Mouse (Mus musculus) CH12.LX (cell line): Measurements from ENCODE around the gene Klhl8. TPM values are rescaled to one million over a fixed set of nuclear protein-coding genes. Genes with fewer than 3 reads are reported as not detected.
A peak's percentile ranks its signal among the peaks of the same experiment; 100 is the strongest.

Experiments
- DNase-seq: peaks from one replicate; pipeline ENCODE4 v3.0.0-alpha.2; 2013; ENCODE audit errors: extremely low read depth
- H3K27ac ChIP-seq: 2 replicates; pipeline ENCODE4 v1.5.1; 2012; ENCODE audit warnings: low read depth, mild to moderate bottlenecking, control low read depth, moderate library complexity; ENCODE audit not compliant: insufficient read depth
- H3K27me3 ChIP-seq: replicated peaks from 2 replicates; pipeline ENCODE3; 2012; ENCODE audit warnings: inconsistent platforms
- H3K36me3 ChIP-seq, 2 experiments: replicated peaks in 1 of 2; 2 replicates each; pipeline versions ENCODE3 to v1.6.1; 2012; ENCODE audit warnings: inconsistent platforms in 1 of 2, low read length in 1 of 2, mild to moderate bottlenecking in 1 of 2, mixed read lengths in 1 of 2, moderate library complexity in 1 of 2; ENCODE audit not compliant: control insufficient read depth in 1 of 2, insufficient read depth in 1 of 2
- H3K4me1 ChIP-seq, 2 experiments: 2 replicates each; pipeline ENCODE4 v1.6.1; 2012; ENCODE audit warnings: inconsistent platforms in 1 of 2, moderate library complexity in 1 of 2; ENCODE audit not compliant: insufficient read depth in 2 of 2, control insufficient read depth in 1 of 2
- H3K4me2 ChIP-seq: 2 replicates; pipeline ENCODE4 v1.6.1; 2012; ENCODE audit warnings: low read depth, mild to moderate bottlenecking, control low read depth; ENCODE audit not compliant: poor library complexity, insufficient read depth, severe bottlenecking
- H3K4me3 ChIP-seq, 3 experiments: fragments of 150-350 bp in 1 of 3; sonication (generic) in 1 of 3; replicated peaks in 1 of 3; 2 replicates each; pipeline versions ENCODE3 to v1.5.1; 2011 to 2012; ENCODE audit warnings: low read depth in 2 of 3, low read length in 2 of 3, mild to moderate bottlenecking in 2 of 3, moderate library complexity in 2 of 3, control low read depth in 1 of 3, improper control_type of control experiment in 1 of 3, inconsistent platforms in 1 of 3, mixed read lengths in 1 of 3; ENCODE audit not compliant: poor library complexity in 1 of 3
- H3K79me2 ChIP-seq: replicated peaks from 2 replicates; pipeline ENCODE4 v1.6.1; 2012; ENCODE audit warnings: mild to moderate bottlenecking, moderate library complexity; ENCODE audit not compliant: control insufficient read depth, poor library complexity, insufficient read depth, severe bottlenecking; ENCODE audit errors: extremely low read depth
- H3K9ac ChIP-seq: 2 replicates; pipeline ENCODE4 v1.6.1; 2012; ENCODE audit warnings: low read depth, mild to moderate bottlenecking, control low read depth, moderate library complexity; ENCODE audit not compliant: insufficient read depth
- H3K9me3 ChIP-seq: replicated peaks from 2 replicates; pipeline ENCODE3; 2012; ENCODE audit warnings: low read length, inconsistent platforms, mixed read lengths
- BHLHE40 ChIP-seq: IDR thresholded peaks from 2 replicates; pipeline ENCODE4 v1.6.1; 2011; ENCODE audit warnings: mild to moderate bottlenecking, low read depth, low read length, improper control_type of control experiment
- CHD1 ChIP-seq: IDR thresholded peaks from 2 replicates; pipeline ENCODE4 v1.6.1; 2012; ENCODE audit warnings: low read depth, low read length, improper control_type of control experiment, inconsistent platforms
- CHD2 ChIP-seq: IDR thresholded peaks from 2 replicates; pipeline ENCODE4 v1.6.1; 2011; ENCODE audit warnings: low read length, improper control_type of control experiment
- CTCF ChIP-seq, 2 experiments: IDR thresholded peaks in 1 of 2; conservative IDR thresholded peaks in 1 of 2; 2 replicates each; pipeline ENCODE4 v1.5.1; 2011 to 2012; ENCODE audit warnings: low read depth in 2 of 2, low read length in 2 of 2, improper control_type of control experiment in 1 of 2, inconsistent platforms in 1 of 2, mild to moderate bottlenecking in 1 of 2, moderate library complexity in 1 of 2
- E2F4 ChIP-seq: IDR thresholded peaks from 2 replicates; pipeline ENCODE4 v1.6.1; 2011; ENCODE audit warnings: low read depth, low read length, improper control_type of control experiment; ENCODE audit not compliant: insufficient replicate concordance
- ELF1 ChIP-seq: IDR thresholded peaks from 2 replicates; pipeline ENCODE4 v1.6.1; 2014; ENCODE audit warnings: low read depth, mild to moderate bottlenecking, inconsistent platforms, low read length, improper control_type of control experiment
- EP300 ChIP-seq: IDR thresholded peaks from 2 replicates; pipeline ENCODE4 v1.6.1; 2011; ENCODE audit warnings: low read length, improper control_type of control experiment
- ETS1 ChIP-seq: conservative IDR thresholded peaks from 2 replicates; pipeline ENCODE4 v1.6.1; 2012; ENCODE audit warnings: low read depth, mild to moderate bottlenecking, inconsistent platforms, low read length, improper control_type of control experiment, moderate library complexity
- GABPA ChIP-seq: IDR thresholded peaks from 2 replicates; pipeline ENCODE4 v1.6.1; 2012; ENCODE audit warnings: low read depth, low read length, improper control_type of control experiment, inconsistent platforms; ENCODE audit not compliant: insufficient replicate concordance
- HCFC1 ChIP-seq: IDR thresholded peaks from 2 replicates; pipeline ENCODE4 v1.6.1; 2012; ENCODE audit warnings: low read depth, mild to moderate bottlenecking, inconsistent platforms, low read length, improper control_type of control experiment
- IRF4 ChIP-seq: IDR thresholded peaks from 2 replicates; pipeline ENCODE4 v1.6.1; 2014; ENCODE audit warnings: low read depth, mild to moderate bottlenecking, inconsistent platforms, low read length, improper control_type of control experiment
- JUN ChIP-seq: IDR thresholded peaks from 2 replicates; pipeline ENCODE4 v1.6.1; 2011; ENCODE audit warnings: low read depth, mild to moderate bottlenecking, low read length, improper control_type of control experiment, moderate library complexity; ENCODE audit not compliant: insufficient read depth
- JUND ChIP-seq: conservative IDR thresholded peaks from 2 replicates; pipeline ENCODE4 v1.6.1; 2011; ENCODE audit warnings: low read depth, low read length, improper control_type of control experiment
- KAT2A ChIP-seq: IDR thresholded peaks from 2 replicates; pipeline ENCODE4 v1.6.1; 2012; ENCODE audit warnings: low read length, improper control_type of control experiment, inconsistent platforms; ENCODE audit not compliant: insufficient replicate concordance
- MAFK ChIP-seq: IDR thresholded peaks from 2 replicates; pipeline ENCODE4 v1.6.1; 2011; ENCODE audit warnings: low read length, improper control_type of control experiment; ENCODE audit not compliant: insufficient replicate concordance
- MEF2A ChIP-seq: IDR thresholded peaks from 2 replicates; pipeline ENCODE4 v1.6.1; 2014; ENCODE audit warnings: low read depth, mild to moderate bottlenecking, inconsistent platforms, low read length, improper control_type of control experiment, borderline replicate concordance
- MXI1 ChIP-seq: IDR thresholded peaks from 2 replicates; pipeline ENCODE4 v1.6.1; 2011; ENCODE audit warnings: mild to moderate bottlenecking, low read depth, low read length, improper control_type of control experiment
- MYC ChIP-seq: IDR thresholded peaks from 2 replicates; pipeline ENCODE4 v1.6.1; 2011; ENCODE audit warnings: low read depth, mild to moderate bottlenecking, improper control_type of control experiment, low read length
- NRF1 ChIP-seq: IDR thresholded peaks from 2 replicates; pipeline ENCODE4 v1.6.1; 2014; ENCODE audit warnings: low read depth, mild to moderate bottlenecking, inconsistent platforms, low read length, improper control_type of control experiment, moderate library complexity
- PAX5 ChIP-seq: IDR thresholded peaks from 2 replicates; pipeline ENCODE4 v1.6.1; 2012; ENCODE audit warnings: low read length, inconsistent platforms, mixed read lengths
- POLR2AphosphoS2 ChIP-seq: IDR thresholded peaks from 2 replicates; pipeline ENCODE4 v1.6.1; 2011; ENCODE audit warnings: low read depth, low read length, improper control_type of control experiment
- RAD21 ChIP-seq: IDR thresholded peaks from 2 replicates; pipeline ENCODE4 v1.6.1; 2011; ENCODE audit warnings: low read depth, mild to moderate bottlenecking, low read length, improper control_type of control experiment, moderate library complexity
- SIN3A ChIP-seq: IDR thresholded peaks from 2 replicates; pipeline ENCODE4 v1.6.1; 2012; ENCODE audit warnings: low read length, improper control_type of control experiment, inconsistent platforms
- SMC3 ChIP-seq: IDR thresholded peaks from 2 replicates; pipeline ENCODE4 v1.6.1; 2011; ENCODE audit warnings: low read depth, low read length, improper control_type of control experiment
- TCF12 ChIP-seq: IDR thresholded peaks from 2 replicates; pipeline ENCODE4 v1.6.1; 2014; ENCODE audit warnings: low read depth, mild to moderate bottlenecking, inconsistent platforms, low read length, improper control_type of control experiment
- UBTF ChIP-seq: IDR thresholded peaks from 2 replicates; pipeline ENCODE4 v1.6.1; 2012; ENCODE audit warnings: low read depth, mild to moderate bottlenecking, inconsistent platforms, low read length, improper control_type of control experiment, moderate library complexity
- USF1 ChIP-seq: IDR thresholded peaks from 2 replicates; pipeline ENCODE4 v1.6.1; 2014; ENCODE audit warnings: low read depth, mild to moderate bottlenecking, inconsistent platforms, low read length, improper control_type of control experiment
- USF2 ChIP-seq: conservative IDR thresholded peaks from 2 replicates; pipeline ENCODE4 v1.6.1; 2011; ENCODE audit warnings: low read depth, low read length, improper control_type of control experiment
- ZC3H11A ChIP-seq: IDR thresholded peaks from 2 replicates; pipeline ENCODE4 v1.6.1; 2012; ENCODE audit warnings: low read depth, mild to moderate bottlenecking, inconsistent platforms, low read length, improper control_type of control experiment
- ZMIZ1 ChIP-seq: IDR thresholded peaks from 2 replicates; pipeline ENCODE4 v1.6.1; 2012; ENCODE audit warnings: low read depth, mild to moderate bottlenecking, inconsistent platforms, low read length, improper control_type of control experiment
- dilution Hi-C: fragments of 300-500 bp; cut with MboI; formaldehyde crosslinking; loops from 2 replicates; pipeline ENCODE4 v1.14.3; 2020; ENCODE audit warnings: low sequenced_read_pairs; ENCODE audit not compliant: extremely low pct_unique_long_range_greater_than_20kb, extremely low pct_ligation_motif_present
- in situ Hi-C: fragments of 300-500 bp; cut with MboI; formaldehyde crosslinking; loops from 3 replicates; pipeline ENCODE4 v1.14.3; 2019; ENCODE audit warnings: low sequenced_read_pairs, low pct_ligation_motif_present, low pct_unique_long_range_greater_than_20kb, mixed read lengths
- polyA plus RNA-seq: library from polyadenylated mRNA; unstranded; fragments of >175 nt; gene quantifications from 2 replicates; pipeline ENCODE4 v1.2.1, GENCODE M21; 2012; ENCODE audit warnings: low read depth; ENCODE audit not compliant: insufficient read length
- total RNA-seq, 2 experiments: library from RNA; depleted of rRNA; stranded (reverse); fragments of 300-350 nt in 1 of 2; fragments of >200 nt in 1 of 2; gene quantifications; 2 replicates each; pipeline ENCODE4 v1.2.3; 2012 to 2014

The Klhl8 gene
- total and polyA plus RNA-seq, 3 experiments: 3.4 to 15.6 (median 5.4) TPM

DNA sequence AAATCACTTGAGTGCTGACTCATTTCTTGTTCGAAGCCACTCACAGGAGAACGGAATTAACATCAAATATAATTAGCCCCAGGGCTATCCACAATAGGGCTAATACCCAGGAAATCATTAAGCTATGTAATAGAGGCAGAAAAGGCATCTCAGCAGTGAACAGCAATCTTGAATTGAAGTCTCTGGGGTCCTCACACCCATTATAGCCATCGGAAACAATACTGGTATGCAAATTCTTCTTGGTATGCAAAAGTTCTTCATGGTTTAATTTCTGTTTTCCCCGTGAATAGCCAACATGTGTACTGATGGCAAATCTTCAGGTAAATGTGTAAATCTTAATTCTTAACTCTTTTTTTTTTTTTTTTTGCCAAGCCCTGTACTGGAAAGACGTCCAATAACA, 19.5 kb upstream of the Klhl8 start:
- Histone ChIP-seq H3K36me3 (no peaks in the 10 kb centered on the region), H3K4me1 (peaks cover 4 to 22% of the 10 kb centered on the region in 2 experiments; a peak in 3 of 4 replicates), H3K4me2 (peak overlapping the region; percentile 67), H3K27ac (no peak overlapping the region), H3K79me2 (no peaks in the 10 kb centered on the region), H3K4me3 (no peak overlapping the region), H3K9ac (no peak overlapping the region), H3K27me3 (no peaks in the 10 kb centered on the region), H3K9me3 (peaks cover 1% of the 10 kb centered on the region)
- in situ Hi-C loops (no loop called here), dilution Hi-C loops (no loop called here)
- TF ChIP-seq UBTF: no peak
- no peak for TF ChIP-seq PAX5
- TF ChIP-seq MXI1: no peak
- no peak for TF ChIP-seq MYC
- TF ChIP-seq E2F4: no peak
- peak; percentile 67 for TF ChIP-seq MEF2A
- TF ChIP-seq BHLHE40: peak; percentile 5; the same call in 1 of the 2 replicates
- TF ChIP-seq JUND: no peak
- TF ChIP-seq USF2: no peak
- TF ChIP-seq USF1: no peak
- no peak for TF ChIP-seq CHD1
- TF ChIP-seq ZMIZ1: no peak
- TF ChIP-seq JUN: no peak
- TF ChIP-seq ETS1: peak; percentile 28; the same call in 1 of the 2 replicates
- TF ChIP-seq IRF4: 0 out of 2 replicates have a peak, but pooled peaks have one; percentile 7
- TF ChIP-seq GABPA: no peak
- no peak; the same call in 1 of the 2 replicates for TF ChIP-seq EP300
- TF ChIP-seq MAFK: no peak
- TF ChIP-seq HCFC1: no peak
- peak; percentile 58 for DNase-seq

DNA sequence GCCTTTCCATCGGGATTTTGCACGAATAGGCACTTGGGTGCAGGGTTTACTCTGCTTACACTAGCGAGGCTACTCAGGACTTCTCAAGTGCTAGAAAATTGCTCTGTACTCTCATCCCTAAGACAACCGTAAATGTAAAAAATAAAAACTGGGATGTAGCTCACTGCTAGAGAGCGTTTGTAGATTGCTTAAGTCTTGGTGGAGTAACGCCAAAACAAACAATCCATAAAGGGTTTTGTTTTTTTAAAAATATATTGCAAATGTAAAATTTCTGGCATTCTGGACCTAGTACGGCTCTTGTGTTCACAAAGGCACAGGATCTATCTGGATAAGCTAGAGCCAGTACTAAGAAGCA, 17.1 kb upstream of the Klhl8 start:
- H3K79me2 ChIP-seq: no peaks in the 10 kb centered on the region
- H3K27ac ChIP-seq: no peak overlapping the region
- TF ChIP-seq ZC3H11A (no peak), CTCF (conservative IDR thresholded peaks at IDR 0.05 in 1 of 2, IDR thresholded peaks at IDR 0.05 in 1 of 2; ENCODE audit: low read depth in 2 of 2, low read length in 2 of 2) (no peak), RAD21 (no peak), CHD2 (no peak), JUN (no peak), POLR2AphosphoS2 (no peak), KAT2A (no peak), HCFC1 (no peak), NRF1 (no peak), TCF12 (no peak), UBTF (no peak), BHLHE40 (no peak), ELF1 (no peak), MXI1 (no peak), USF2 (no peak), SIN3A (no peak), IRF4 (no peak), SMC3 (no peak), EP300 (no peak)
- no peak overlapping the region for H3K9ac ChIP-seq
- dilution Hi-C loops (no loop called here), in situ Hi-C loops (loop anchor here (10.0 kb wide), 1 partner anchor 243 kb away; no protein-coding TSS in a partner anchor)
- H3K4me2 ChIP-seq: no peak overlapping the region
- no peaks in the 10 kb centered on the region for H3K36me3 ChIP-seq
- no peak overlapping the region for H3K4me3 ChIP-seq
- no peaks in the 10 kb centered on the region for H3K27me3 ChIP-seq
- DNase-seq: no peak
- peaks cover 5 to 26% of the 10 kb centered on the region in 2 experiments; a peak in 3 of 4 replicates for H3K4me1 ChIP-seq
- H3K9me3 ChIP-seq: peaks cover 2% of the 10 kb centered on the region
